Mouse (Mus musculus) spleen, postnatal 14 days (tissue): ENCODE data around the gene Lcn12.

Experiments
- DNase-seq, 2 experiments: peaks; one replicate each; pipeline ENCODE4 v3.0.0; 2021 to 2022; ENCODE audit warnings: low spot score in 2 of 2

The Lcn12 gene

DNA sequence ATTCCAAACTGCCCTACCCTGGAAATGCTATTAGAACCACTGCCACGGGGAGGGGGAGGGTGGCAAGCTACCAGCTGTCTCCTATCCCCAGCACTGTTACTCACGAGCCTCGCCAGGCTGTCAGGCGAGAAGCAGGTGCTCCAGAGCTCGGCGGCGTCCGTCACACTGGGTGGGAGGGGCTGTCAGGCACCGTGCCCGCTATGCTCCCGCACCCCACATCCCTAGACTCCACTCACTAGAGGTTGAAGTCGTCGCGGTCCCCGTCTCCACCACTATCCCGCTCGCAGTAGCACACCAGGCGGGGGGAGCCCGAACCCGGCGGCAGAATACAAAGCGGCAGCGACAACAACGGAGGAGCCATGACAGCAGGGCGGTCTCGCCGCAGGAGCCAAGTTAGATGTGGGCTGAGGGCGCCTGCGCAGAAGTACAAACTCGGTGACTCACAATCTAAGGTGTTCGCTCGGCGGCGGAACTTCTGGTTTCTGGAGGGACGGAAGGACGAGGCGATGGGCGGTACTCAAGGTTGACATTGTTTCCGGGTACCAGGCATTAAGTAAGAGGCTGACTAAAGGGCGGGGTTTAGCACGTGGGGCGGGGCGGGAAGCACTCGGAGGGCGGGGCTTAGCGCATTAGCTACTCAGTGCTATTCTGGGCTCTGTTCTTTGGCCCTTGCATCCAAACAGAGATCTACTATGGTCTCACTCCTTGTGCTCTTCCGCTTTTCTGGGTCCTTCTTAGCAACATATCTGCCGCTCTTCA lies 33.0 kb downstream of the Lcn12 start, which contains the start of gene Paxx:
Gene Paxx (minus strand): TSS at position 544 of the 759 bp plus-strand sequence.
- peak; percentile 79 to 84 for DNase-seq

DNA sequence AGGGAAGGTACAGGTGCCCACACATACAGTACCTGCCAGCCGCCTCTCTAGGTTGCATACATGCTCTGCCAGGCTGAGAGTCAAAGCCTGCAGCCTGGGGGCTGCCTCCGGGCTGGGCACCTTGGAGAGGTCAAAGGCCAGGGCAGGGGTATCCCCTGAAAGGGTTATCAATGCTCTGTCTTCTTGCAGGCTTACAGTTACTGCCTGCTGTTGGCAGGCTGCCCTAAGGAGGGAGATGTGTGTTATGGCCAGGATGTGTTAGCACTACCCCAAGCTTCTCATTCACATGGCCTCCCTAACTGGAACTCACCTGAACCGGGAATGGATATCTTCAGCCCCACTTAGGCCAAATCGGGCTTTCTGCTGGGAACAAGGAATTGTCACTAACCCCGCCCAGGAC lies 33.6 kb downstream of the Lcn12 start:
- no peak for DNase-seq

DNA sequence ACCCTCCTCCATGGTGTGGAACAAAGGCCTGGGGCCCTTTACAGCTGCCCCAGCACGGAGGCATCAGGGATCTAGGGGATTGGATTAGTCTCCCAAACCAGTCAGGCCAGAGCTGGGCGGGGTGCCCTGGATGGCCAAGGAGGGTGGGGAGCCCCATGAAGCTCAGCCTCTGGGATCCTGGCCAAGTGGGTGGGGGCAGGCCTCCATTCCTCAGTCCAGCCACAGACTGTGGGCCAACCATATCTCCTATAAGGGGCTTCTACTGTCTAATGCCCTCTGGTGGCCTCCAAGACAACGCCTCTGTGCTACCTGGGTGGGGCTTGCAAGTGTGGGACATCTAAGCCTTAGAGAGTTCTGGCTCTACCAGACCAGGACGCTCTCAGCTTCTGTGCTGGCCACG lies 34.8 kb downstream of the Lcn12 start:
- no peak for DNase-seq

DNA sequence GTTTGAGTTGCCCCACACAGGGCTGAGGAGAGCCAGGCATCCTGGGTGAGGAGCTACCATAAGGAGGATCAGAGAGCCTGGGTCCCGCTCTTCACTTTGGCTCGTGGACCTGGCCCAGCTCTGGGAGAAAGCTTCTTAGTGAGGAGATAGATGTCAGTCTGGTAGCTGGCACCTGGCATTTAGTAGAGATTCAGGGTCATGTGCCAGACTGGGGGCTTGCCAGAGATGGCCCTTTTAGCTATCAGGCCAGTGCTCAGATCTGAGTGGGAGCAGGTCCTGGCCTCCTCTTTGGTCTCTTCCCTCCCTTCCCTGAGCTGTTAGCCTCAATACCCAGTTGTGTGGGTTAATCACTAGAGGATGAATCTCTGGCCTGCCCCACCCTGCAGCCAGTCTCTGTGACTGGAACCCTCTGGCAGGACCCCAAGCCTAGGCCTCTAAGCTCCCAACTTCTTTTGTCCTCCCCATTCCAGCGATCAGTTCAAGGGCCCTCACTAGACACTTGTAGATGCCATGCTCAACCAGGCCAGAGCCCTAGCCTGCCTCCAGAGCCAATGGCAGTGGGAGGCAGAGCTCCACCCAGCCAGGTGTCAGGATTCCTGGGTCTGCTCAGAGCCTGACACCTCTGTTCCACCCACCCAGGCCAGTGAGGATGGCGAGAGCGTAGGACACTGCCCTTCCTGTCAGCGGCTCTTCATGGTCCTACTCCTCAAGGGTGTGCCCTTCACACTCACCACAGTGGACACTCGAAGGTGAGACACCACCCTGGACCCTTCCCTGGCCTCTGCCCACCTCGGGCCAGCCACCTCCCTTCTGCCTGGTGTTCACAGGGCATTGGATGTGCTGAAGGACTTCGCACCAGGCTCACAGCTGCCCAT lies 36.5 kb downstream of the Lcn12 start:
- no peak for DNase-seq

DNA sequence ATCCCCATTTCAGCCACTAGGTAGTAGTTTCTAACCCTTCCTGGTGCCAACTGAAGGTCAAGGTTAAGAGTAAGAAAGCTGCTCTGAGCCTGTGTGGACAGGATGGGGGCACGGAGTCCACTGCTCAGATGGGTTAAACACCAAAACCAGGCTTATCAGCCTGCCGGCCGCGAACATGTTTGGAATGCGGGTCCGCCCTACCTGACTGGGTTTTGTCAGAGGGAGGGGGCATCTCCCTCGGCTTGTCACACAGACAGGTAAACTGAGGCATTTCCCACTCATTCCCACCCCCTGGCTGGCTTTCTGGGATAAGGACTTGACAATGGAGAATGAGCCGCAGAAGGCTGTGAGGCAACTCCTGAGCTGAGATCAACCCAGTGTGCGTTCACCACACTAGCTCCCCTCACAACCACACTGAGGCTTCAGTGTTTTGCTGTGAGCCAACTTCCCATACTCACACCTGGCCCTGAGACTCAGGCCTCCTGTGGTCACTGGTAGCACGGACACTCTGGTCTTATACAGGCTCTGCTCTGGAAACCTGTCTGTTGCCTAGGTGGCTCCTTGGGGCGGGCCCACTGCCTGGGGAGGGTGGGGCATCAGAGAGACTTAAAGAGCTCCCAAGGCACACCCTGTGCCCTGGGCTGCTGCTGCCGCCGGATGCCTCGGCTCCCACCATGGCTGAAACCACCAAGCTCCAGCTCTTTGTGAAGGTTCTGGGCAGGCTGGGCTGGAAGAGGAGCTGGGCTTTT lies 37.3 kb downstream of the Lcn12 start, which contains the start of gene Clic3:
Gene Clic3 (plus strand): TSS at position 634 of the 749 bp plus-strand sequence.
- no peak for DNase-seq

DNA sequence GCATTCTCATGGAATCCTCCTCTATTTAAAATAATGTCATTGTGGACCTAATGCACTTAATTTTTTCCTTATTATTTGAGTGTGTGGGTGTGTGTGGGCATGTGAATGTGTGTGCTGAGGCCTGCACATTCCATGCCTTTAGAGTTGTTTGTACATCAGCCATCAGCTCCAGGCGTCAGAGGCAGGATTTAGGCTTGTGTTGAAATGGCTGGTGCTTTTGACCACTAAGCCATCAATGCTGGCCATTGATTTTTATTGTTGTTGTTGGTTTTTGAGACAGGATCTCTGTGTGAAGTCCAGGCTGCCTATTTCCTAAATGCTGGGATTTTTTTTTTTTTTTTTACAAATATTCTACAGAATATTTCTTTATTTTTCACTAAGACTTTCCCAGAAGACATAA lies 40.8 kb downstream of the Lcn12 start:
- DNase-seq: no peak

DNA sequence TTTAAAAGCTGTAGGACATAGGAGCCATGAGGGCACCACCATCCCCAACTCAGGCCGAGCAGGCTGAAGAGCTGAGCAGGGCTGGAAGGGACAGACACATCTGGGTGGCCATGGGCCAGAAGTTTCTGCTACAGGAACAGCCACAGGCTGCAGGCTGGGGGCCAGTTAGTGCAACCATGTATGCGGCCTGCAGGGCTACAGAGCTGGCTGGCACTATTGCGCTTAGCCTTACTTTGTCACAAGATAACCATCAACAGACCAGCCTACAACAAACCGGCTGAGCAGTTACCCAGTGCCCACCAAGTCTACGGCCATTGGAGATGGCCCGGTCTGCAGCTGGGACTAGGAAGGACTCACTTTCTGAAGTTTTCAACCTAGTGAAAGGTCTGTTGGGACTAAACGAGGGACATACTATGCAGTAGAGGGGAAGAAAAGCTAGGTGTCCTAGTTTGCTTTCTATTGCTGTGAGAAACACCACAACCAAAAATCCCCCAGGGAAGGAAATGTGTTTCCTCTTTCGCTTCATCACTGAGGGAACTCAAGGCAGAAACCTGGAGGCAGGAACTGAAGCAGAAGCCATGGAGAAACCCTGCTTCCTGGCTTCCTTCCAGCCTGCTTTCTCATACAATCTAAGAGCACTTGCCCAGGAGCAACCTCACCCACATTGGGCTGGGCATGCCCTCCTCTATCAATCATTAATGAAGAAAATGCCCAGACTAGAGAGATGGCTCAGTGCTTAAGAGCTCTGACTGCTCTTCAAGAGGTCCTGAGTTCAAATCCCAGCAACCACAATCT lies 42.7 kb downstream of the Lcn12 start:
- no peak for DNase-seq

DNA sequence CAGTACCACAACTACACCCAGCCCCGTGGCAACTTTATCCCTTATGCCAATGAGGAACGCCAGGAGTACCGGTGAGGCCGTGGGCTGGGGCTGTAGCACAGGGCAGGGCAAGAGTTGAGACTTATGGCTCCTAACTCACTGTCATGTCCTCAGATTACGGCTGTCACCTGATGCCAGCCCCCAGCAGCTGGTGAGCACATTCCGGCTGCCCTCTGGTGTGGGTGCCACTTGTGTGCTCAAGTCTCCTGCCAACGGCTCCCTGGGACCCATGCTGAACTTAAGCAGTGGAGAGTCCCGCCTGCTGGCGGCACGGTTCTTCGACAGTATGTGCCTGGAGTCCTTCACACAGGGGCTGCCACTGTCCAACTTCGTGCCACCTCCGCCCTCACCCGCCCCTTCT lies 51.0 kb downstream of the Lcn12 start:
- no peak for DNase-seq

DNA sequence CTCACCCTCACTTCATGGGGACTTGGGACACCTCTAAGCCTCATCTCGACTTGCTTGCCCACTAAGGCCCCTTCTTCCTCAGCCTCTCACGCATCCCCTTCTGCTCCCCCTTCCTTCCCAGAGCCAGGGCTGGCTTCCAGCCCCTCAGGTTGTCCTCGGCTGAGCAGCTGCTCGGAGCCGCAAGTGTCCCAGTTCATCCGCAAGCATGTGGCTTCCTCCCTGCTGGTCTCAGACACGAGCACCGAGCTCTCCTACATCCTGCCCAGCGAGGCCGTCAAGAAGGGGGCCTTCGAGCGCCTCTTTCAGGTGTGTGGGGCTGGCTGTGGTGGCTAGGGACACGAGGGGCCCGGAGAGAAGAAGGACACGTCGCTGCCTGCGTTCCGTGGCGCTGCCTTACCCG lies 52.6 kb downstream of the Lcn12 start:
- no peak for DNase-seq
